Mouse (Mus musculus) NIH3T3 (cell line): ENCODE measurements around the gene Ptprg.

Source experiments
- DNase-seq: peaks from one replicate; pipeline ENCODE4 v3.0.0-alpha.2; 2012; ENCODE audit warnings: low read depth

Ptprg gene

GRCm38 (mm10) chr14:12091730-12092129 is 538.4 kb downstream of the Ptprg start:
- DNase-seq: no peak

DNA sequence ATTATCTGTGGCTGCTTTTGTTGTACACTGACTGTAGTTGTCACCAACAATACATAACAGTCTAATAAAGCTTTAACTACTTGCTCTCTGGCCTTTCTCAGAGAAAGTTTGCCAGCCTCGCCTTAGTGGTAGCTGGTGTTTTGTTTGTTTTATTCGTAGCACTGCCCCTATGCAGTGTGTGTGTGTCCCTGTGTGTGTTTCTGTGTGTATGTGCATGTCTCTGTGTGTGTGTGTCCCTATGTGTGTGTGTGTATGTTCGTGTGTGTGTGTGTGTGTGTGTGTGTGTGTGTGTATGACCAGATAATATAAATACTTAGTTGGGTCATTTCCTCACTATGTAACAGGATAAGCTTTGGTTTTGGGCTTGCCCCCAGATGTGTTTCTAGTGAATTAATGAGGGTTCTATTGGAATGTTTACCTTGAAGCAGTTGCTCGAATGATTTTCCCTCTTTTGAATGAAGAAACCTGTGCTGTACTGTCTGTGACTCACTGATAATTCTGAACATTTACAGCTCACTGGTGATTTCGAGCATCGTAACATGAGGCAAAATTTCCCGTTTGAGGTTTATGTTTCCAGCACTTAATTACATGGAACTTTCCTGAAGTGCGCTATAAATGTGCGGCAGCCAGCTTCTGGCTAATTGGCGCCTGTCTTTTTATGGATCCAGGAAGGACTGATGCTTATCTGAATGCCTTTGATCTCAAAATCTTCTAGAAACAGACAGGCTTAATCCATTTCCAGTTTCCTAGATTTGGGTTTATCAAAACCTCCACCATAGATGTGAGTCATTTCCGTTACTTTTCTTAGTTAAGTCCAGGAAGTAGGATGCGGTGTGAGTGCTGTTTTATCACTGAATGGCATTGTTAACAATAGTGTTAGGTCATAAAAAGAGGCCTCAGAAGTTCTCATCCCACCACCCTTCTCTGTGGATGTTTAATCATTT is 546.3 kb downstream of the Ptprg start:
- no peak for DNase-seq

- no peak for DNase-seq
Measured at GRCm38 (mm10) chr14:12102389-12103325, 549.3 kb downstream of the Ptprg start.

- DNase-seq: no peak
Measured at GRCm38 (mm10) chr14:12104297-12105155, 551.2 kb downstream of the Ptprg start.

- no peak for DNase-seq
Measured at GRCm38 (mm10) chr14:12105156-12105430, 551.8 kb downstream of the Ptprg start.

DNA sequence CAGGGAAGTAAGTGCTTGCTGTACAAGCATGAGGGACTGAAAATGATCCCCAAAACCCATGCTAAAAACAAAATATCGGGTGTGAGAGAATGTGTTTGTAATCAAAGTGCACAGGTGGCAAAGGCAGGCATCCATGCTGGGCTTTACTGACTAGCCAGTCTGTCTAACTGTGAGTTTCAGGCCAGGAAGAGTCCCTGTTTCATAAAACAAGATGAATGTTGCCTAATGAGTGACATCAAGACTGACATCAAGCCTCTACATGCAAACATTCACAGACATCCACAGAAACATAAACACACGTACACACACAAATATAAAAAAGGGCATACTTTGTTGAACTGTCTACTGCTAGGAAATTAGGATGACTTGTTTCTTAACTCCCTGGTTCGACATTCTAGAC is 552.3 kb downstream of the Ptprg start:
- no peak for DNase-seq

- no peak for DNase-seq
Measured at GRCm38 (mm10) chr14:12107459-12107858, 554.1 kb downstream of the Ptprg start.

- no peak for DNase-seq
Measured at GRCm38 (mm10) chr14:12107991-12108390, 554.7 kb downstream of the Ptprg start.

DNA sequence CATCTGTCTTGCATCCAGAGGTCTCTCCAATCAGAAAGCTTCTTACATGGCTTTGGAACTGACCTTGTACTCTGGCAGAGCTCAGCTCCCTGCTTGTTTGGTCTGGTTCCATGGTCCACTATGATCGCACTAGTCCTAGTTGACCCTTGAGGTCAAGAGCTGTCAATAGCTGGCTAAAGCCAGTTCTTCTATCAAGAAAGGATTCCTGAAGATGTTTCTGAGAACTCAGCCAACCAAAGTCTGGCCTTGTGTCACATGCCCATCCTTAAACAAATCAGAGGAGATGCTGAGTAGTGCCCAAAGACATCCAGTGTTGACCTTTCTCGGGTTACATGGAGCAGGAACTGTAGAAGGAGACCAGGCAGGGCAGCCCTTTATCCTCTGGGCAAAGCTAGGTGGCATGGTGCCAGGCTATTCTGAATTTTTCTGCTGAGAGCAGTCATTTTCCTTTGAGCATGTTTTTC is 559.2 kb downstream of the Ptprg start:
- peak; percentile 16 for DNase-seq

GRCm38 (mm10) chr14:12113326-12113725 is 560.0 kb downstream of the Ptprg start:
- DNase-seq: no peak

- no peak for DNase-seq
Measured at GRCm38 (mm10) chr14:12114016-12114415, 560.7 kb downstream of the Ptprg start.

GRCm38 (mm10) chr14:12119260-12119659 is 565.9 kb downstream of the Ptprg start:
- DNase-seq: no peak

GRCm38 (mm10) chr14:12121906-12122305 is 568.6 kb downstream of the Ptprg start:
- no peak for DNase-seq

GRCm38 (mm10) chr14:12124682-12125081 is 571.4 kb downstream of the Ptprg start:
- DNase-seq: no peak

GRCm38 (mm10) chr14:12127951-12128350 is 574.6 kb downstream of the Ptprg start:
- no peak for DNase-seq

GRCm38 (mm10) chr14:12132046-12132615 is 578.8 kb downstream of the Ptprg start:
- DNase-seq: no peak

- no peak for DNase-seq
Measured at GRCm38 (mm10) chr14:12133163-12133562, 579.8 kb downstream of the Ptprg start.

- DNase-seq: no peak
Measured at GRCm38 (mm10) chr14:12134504-12134903, 581.2 kb downstream of the Ptprg start.

DNA sequence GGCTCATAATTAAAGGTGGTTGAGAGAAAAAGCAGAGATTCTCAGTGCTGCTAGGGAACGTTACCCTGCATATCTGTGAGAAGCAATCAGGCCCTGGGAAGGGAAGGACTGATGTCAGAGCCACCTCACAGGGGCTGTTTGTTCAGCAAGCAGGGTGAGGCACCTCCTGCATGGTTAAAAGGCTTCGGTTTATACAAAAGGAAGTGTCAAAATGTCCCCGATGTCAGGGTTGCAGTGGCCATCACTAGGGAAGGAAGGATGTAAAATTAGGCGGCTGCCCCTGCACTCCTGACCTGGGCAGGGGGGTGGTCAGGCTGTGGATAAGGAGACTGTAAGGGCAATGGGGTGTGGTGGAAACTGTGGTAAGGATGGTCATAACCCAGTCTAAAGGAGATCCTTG is 583.2 kb downstream of the Ptprg start:
- no peak for DNase-seq

GRCm38 (mm10) chr14:12139643-12140481 is 586.5 kb downstream of the Ptprg start:
- DNase-seq: peak; percentile 81
